Mouse (Mus musculus) induced T-regulatory cell, adult 2 months (primary cell): ENCODE results near the gene Gh.
A peak's percentile ranks its signal among the peaks of the same experiment; 100 is the strongest.

Experiments
- DNase-seq: peaks from one replicate; pipeline ENCODE4 v3.0.0-alpha.2; 2012; ENCODE audit warnings: low read depth

Gh gene

DNA sequence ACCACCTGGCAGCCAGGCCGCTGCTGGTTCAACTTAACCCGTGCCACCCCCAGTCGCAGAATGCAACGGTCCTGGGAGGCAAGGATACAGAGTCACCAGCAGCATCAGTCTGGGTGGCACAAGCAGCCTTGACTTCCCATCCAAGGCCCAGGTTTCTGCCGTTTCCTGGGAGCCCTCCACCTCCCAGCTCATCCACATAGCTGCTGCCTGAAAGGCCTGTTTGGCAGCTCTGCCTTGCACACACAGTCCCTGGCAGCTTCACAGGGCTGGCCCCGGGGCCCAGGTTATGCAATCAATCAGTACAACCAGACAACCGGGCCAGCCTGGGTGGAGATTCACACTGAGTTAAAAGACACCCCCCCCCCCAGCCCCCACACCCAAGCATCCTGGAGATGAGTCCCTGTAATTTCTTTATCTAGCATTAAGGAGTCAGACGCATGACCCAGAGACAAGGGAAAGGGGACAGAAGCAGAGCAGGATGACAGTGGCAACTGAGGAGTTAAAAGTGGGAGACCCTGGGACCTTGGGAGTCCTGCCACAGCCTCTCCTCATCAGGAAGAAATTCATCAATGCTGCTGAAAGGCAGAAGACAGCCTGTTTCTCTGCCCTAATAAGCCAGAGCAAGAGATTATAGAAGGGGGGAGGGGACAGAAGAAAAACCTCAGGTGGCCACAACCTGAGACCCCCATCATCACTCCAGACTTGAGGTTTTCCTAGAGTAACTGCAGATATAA, 33.2 kb downstream of the Gh start:
- DNase-seq = no peak

DNA sequence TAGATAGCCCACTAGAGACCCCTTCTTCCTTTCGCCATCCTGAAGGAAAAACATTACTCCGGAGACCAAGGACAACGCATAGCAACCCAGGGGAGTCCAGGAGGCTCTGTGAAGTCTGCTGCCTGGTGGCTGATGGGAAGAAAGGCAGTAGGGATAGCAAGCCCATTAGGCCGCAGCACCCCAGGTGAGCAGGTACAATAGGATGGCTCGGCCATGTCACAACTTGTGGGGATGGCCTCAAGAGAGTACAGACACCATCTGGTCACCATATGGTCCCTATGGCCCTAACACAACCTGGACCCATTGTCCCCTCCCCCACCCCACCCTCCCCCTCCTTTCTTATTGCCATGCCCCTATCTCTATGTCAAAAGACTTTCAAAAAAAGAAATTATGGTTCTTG, 33.8 kb downstream of the Gh start:
- no peak for DNase-seq

DNA sequence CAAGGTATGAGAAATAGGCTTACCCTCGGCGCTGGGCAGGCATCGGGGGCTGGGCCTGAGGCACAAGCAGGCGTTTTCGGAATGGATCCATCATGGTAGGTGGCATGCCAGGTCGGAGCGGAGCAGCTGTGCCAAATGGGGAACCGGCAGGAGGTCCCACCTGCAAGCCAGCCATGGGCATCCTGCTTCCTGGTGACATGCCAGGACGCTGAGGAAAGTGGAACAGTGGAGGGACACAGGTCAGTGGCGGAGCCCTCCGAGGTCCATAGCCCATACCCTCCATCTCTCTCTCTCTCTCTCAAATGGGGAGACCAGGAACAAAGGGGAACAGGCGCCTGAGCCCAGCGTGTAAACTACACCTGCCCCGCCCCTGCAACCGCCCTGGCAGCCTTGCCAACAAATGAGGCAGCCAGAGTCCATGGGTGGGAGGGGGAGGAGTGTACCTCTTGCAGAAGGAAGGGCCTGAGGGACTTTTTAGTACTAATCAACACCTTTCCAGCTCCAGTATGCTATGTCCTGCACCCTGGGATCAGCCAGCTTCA, 34.3 kb downstream of the Gh start:
- DNase-seq = no peak

DNA sequence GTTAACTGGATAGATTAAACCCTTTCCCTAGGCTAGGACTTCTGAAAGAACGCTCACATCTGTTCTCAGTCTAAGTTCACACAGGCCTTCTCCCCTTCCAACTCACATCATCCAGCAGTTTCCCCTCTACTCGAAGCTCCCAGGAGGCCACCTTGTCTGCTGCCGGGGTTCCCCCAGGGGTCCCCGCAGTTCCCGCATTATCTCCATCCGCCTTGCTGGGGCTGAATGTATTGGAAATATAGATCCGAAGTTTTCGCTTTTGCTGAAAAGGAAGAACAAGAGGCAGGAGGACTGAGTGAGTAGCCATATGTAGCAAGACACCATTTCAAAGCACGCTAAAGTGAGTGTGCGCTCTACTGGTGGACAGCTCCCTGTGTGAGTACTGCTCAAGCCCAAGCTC, 35.2 kb downstream of the Gh start:
- no peak for DNase-seq

DNA sequence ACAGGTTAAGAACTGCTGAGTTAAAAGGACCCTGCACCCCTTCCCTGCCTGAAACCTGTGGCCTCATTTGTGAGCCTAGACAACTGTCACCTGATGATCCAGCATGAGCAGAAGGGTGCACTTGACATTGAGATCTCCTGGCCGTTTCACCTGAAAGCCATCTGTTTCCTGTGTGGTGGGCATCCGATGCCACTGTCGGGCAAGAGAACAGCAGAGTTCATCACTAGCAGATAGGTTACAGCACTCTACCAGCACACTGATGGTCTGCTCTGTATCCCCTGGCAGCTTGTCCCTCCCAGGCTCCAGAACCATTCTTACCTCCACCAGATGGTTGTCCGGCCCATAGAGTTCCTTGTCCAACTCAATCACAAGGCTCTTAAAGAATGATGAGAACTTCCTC, 36.1 kb downstream of the Gh start:
- no peak for DNase-seq

DNA sequence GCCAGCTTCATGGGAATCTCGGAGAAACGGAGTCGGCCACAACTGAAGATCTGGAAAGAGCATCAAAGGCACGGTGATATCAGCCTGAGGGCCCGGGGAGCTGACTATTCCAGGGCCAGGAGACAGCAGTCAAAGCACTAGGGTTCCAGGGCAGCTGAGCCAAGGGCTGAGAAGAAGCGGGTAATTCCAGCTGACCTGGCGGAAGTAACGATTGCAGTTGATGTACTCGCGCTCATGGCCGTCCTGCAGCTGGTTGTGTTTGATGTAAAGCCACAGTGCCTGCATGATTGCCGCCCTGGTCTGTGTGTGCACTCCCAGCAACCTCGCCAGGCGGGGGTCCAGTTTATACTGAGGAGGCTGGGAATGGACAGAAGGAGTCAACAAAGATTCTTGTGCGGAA, 36.7 kb downstream of the Gh start:
- DNase-seq = no peak

DNA sequence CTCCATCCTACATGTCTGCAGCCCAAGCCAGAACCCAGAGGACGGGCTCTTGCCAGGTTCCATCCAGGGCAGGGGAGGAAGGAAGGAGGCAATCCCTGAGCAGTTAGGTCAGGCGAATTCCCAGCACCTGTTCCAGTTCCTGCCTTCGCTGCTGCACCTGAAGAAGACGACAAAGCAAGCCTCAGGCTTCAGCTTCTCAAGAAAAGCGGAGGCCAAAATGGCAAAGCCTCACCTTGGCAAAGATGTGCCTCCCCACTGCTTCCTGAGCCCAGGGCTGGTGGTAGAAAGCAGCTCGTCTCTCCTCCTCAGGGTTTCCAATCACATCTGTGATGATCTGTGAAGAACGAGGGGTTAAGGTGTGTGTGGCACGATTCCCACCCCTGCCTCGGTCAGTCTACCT, 37.7 kb downstream of the Gh start:
- no peak for DNase-seq

DNA sequence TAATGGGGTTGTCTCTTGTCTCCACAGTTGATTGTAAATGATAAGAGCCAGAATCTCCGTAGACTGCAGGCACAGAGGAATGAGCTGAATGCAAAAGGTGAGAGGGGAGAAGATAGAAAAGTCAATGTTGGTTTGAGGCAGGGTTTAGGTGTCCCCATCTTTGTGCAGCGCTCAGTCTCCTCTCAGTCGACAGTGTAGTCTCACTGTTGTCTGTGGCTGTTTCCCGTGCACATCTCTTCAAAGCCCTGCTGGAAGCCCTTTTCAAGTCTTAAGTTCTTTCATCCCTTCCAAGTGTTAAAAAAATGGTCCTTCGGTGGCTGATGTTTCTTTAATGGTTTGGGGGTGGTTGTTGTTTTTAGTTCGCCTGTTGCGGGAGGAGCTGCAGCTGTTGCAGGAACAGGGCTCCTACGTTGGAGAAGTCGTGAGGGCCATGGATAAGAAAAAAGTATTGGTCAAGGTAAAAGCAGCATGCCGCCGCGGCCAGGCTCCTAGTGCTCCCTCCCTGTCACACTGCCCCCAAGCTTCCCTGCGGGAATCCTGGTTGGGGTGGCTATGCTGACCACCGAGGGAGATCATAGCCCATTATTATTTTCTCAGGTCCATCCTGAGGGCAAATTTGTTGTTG, 40.7 kb downstream of the Gh start:
- DNase-seq = no peak

DNA sequence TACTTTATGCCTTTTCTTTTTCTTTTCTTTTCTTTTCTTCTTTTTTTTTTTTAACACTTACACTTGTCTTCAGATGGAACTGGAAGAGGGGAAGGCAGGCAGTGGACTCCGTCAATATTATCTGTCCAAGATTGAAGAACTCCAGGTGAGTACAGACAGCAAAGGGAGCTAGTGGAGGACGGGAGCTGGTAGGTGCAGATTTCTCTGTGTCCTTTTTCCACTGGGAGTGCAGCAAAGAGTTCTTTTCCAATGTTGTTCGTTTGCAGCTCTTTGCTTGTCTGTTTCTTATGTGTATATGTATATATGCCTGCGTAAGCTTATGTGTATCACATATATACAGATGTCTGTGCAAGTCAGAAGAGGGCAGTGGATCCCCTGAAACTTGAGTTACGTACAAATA, 44.9 kb downstream of the Gh start:
- DNase-seq = no peak

DNA sequence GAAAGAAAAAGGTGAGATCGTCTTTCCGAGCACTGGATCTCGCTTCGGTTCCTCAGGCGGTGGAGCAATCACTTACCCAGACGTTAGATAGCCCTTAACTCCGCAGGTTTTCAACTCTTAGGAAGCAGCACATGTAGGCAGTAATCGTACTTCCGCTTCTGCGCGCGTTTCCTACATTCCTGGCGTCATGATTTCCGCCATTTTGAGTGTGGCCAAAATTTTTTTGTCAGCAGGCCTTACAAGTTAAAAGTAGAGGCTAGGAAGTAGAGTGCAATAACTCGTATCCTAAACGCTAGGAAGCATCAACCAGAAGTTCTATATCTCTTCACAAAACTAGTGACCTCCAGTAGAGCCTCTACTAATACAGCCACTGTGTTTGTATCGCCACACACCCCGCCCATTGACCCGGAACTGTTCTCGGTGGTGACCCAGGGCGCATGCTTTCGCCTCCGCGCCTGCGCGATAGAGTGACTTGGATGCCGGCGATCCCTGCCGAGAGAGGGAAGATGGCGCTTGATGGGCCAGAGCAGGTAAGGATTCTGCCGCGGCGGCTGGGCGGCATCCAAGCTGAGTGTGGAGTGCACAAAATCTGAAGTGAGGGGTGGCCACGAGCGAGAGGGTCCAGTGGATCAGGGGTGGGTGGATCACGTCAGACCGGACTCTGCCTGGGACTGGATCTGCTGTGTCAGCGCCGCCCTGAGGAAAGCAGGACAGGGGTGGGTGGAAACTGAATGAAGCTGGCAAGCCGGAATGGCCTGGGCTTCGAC, 45.8 kb downstream of the Gh start, which contains the start of the genes Ftsj3 and Psmc5:
Ftsj3 (minus strand) TSS at position 395 of the 767 bp plus-strand sequence.
Psmc5 (plus strand) TSS at position 470 of the 767 bp plus-strand sequence.
- DNase-seq = peak; percentile 100

DNA sequence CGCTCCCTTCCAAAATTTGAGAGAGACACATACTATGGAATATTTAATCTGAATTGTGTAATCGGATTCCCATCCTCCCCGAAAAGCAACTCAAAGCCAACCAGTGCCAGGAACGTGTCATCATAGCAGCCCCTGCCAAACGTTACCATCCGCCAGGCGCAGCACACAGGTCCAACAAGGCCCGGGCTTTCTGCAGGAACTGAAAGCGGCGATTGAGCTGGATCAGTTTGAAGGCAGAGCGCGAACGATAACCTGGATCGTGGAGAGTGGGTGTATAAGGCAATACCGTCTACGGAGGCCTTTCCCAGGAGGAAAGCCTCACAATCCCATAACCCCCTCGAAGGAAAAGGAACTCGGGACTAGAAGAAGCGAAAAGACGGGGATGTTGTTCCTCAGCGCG, 46.5 kb downstream of the Gh start:
- no peak for DNase-seq

DNA sequence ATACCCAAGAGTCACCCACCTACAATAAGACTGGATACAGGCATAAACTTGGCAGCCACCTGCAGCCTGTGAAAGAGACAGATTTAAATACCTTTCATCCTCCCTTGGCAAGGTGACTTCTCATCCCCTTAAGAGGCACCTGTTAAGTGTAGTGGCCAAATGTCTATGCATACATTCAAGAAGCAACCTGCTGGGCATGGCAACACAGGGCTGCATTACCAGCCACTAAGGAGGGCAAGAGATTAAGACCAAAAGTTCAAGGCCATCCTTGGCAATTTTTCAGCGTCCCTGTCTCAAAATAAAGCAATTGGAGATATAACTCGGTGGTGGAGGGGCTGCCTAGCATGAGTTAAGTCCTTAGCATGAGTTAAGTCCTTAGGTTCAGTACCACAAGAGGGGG, 46.9 kb downstream of the Gh start:
- DNase-seq = no peak
